Mouse (Mus musculus): ENCODE measurements around the gene Bcl2l14.
A peak's percentile ranks its signal among the peaks of the same experiment; 100 is the strongest.

Gene Bcl2l14

DNA sequence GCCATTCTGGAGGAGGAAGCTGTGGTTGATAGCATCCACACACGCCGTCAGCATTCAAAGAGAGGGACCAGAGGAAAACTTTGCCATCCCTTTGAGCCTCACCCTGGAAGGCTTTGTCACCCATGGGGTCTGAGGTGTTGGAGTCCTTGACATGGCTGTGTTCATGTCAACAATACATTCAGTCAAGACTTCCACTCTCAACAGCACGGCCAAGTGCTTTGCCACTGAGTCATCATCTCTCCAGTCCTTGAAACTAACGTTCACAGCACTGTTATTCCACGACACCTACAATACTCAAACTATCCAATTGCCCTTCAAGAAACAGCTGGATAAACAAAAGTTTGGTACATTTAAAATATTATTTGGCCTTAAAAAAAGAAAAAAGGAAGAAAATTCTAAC, 46.1 kb downstream of the Bcl2l14 start:
- DNase-seq (ENCODE audit: extremely low spot score, low spot score) = no peak

DNA sequence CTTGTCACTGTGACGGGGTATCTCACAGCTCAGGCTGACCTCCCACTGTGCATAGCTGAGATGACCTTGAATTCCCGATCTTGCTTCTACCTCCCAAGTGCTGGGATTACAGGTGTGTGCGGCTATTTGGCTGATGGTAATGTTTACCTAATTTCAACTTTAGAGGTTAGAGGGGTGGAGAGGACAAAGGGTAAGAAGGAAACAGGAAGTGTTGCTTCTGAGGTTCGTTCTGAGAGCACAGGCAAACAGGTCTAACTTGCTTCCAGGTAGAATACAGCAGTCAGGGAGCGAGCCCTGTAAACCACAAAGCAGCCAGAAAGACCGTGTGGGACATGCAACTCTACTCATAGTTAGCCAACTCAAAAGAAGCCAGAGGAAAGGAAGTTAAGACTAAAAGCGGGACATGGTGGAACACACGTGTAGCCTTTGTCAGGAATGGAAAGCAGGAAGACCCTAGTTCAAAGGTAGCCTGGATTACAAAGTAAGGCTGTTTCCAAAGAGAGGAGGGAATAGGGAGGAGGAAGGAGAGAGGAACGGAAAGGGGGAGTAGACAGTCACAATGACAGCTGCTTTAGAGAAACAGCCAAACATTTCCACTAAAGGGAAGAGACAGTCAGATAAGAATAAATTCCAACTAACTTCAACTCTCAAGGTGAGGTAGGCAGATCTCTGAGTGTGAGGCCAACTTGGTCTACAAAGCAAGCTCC, 47.2 kb downstream of the Bcl2l14 start:
- DNase-seq (ENCODE audit: extremely low spot score, low spot score) = no peak

DNA sequence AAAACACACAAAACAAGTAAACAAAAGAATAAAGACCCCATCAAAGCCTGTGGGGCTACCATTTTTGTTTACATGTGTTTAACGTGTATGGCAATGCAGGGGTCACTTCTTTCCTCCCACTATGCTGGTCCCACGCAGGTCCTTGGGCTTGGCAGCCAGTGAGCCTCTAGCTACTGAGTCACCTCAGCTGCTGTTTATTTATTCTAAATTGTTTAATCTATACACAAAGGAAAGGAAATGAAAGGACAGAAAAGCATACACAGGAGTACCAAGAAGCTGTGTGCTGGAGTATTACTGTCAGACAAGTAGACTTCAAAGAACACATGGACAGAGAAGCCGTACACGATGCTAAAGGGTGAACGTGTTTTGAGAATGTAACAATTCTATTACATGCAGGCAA, 47.8 kb downstream of the Bcl2l14 start:
- no peak for DNase-seq (ENCODE audit: extremely low spot score, low spot score)

DNA sequence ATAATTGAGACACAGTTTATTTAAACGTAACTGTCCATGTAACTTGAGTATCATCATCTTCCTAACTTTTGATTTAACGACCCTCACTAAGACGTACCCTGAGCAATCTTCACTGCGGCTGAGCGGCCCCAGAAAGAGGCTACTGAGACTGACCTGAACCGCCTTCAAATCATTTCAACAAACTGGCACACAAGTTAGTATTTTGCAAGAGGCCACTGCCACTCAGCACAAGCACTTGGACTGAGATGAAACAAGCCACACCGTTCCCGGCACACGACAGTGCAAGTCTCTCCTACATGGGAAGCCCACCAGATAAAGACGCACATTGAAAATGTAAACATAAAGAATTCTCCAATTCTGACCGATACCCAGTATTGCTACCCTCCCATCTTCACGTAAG, 52.3 kb downstream of the Bcl2l14 start:
- no peak for DNase-seq (ENCODE audit: extremely low spot score, low spot score)

DNA sequence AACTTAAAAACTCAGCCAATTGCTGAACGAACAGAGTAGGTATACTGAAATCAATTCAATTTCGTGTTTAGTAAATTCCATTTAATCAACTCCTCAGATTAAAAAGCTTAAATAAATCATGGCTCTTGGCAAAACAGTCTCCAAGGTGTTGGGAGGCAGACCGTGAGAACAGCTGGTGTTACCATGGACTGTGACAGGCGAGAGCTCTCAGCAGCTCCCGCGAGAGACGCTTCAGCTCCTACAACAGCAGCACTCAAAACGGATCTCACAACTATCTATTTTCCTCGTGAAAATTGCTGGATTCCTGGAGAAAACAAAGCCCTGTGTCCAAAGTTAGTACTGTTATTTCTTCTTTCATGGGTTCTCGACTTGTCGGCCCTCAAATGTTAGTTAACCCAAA, 53.8 kb downstream of the Bcl2l14 start:
- DNase-seq (ENCODE audit: extremely low spot score, low spot score) = no peak

DNA sequence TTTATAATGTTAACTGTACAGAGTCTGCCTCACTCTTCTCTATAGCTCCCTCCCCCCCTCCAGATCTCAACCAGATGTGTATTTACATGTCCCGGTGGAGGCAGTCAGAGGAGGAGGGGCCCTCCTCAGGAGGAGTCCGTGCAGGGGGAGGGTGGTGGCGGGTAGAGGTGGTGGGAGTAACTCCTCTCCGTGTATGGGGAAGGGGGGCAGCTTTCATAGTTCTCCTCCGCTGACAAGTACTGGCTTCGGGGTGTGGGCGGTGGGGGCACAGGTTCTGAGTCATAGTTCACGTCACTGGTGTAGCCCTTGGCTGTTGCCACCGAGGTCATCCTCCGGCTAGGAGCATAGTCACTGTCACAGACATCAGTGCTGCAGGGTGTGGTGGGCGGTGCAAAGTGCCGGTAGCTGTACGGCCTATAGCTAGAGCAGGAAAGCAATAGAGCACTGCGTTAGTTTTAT, 54.6 kb downstream of the Bcl2l14 start:
- peak; percentile 37 for DNase-seq (ENCODE audit: extremely low spot score, low spot score)

DNA sequence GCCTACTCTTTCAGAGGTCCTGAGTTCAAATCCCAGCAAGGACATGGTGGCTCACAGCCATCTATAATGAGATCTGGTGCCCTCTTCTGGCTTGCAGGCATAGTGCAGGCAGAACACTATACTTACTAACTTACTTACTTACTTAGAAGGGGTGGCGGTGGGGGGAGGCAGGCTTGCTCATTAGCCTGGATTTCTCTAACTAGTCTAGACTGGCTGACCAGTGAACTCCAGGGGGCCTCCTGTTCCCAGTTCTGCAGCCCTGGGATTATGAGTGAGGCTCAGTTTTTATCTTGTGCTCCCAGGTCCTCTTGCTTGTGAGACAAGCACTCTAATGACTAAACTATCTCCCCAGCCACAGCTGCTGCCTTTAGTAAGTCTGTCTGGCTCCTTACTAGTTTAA, 58.0 kb downstream of the Bcl2l14 start:
- no peak for DNase-seq (ENCODE audit: extremely low spot score, low spot score)

DNA sequence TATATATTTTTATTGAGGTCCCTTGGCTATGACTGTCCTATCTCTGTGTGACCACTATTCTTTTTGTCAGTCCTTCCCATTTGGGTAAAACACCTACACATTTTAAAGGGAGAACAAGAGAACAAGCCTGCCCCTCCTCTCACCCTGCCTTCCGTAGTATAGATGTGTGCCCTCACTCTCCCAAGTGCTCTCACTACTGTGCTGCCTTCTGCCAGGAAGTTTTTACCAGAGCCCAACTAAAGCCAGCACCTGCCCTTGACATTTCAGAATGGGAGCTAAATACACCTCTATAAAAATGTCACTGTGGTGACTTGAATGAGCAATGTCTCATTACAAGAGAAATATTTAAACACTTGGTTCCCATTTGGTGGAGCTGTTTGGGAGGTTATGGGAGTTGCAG, 62.3 kb downstream of the Bcl2l14 start:
- no peak for DNase-seq (ENCODE audit: extremely low spot score, low spot score)

DNA sequence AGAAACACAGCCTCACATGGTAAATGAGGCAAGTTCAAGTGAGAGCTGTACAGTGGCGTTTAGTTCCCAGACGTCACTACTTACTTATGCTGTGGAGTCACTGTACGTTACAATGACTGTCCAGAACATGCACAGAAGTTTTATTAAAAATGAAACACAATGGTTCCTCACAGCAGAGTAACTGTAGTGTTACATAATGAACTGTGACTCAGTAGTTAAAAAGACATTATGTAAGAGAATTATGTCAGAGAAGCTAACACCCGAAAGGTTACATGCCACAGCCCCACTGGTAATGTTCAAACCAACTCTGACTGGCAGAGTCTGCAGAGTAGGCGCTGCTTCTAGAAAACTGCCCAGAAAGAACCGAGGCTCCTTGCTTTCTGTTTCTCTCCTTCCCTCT, 65.1 kb downstream of the Bcl2l14 start:
- no peak for DNase-seq (ENCODE audit: extremely low spot score, low spot score)

DNA sequence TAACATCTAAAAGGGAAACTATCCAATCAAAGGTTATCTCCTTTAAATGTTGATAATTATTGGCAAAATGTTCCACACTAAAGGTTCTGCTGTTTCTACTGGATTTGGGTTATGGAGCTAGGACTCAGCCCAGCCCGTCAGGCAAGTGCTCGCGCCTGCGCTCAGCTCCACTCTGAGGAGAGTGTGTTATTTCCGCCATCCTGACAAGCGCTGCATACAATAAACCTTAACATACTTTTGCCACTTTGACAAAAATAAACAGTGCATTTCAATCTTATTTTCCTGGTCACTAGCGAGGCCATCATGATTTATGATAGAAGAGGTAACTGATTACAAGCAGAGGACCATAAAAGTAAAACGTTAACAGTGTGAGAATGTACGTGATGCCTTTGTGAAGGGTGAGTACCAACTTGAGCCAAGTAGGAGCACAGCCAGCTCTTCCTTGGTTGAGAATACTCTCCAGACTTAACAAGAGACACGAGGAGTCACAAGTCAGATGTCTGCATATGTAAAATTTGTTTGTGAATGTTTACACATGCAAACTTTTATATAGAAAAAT, 70.6 kb downstream of the Bcl2l14 start:
- no peak for DNase-seq (ENCODE audit: extremely low spot score, low spot score)

DNA sequence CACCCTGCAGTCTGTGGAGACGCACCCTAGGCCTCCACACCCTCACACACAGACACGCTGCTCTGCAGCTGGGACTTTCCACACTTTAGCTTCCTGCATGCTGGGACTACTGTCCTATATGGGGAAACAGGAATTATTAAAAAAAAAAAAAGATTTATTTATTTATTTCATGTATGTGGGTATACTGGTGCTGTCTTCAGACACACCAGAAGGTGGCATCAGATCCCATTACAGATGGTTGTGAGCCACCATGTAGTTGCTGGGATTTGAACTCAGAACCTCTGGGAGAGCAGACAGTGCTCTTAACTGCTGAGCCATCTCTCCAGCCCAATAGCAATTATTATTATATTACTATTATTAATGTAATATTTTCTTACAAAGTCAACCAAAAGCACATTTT, 73.2 kb downstream of the Bcl2l14 start:
- no peak for DNase-seq (ENCODE audit: extremely low spot score, low spot score)

DNA sequence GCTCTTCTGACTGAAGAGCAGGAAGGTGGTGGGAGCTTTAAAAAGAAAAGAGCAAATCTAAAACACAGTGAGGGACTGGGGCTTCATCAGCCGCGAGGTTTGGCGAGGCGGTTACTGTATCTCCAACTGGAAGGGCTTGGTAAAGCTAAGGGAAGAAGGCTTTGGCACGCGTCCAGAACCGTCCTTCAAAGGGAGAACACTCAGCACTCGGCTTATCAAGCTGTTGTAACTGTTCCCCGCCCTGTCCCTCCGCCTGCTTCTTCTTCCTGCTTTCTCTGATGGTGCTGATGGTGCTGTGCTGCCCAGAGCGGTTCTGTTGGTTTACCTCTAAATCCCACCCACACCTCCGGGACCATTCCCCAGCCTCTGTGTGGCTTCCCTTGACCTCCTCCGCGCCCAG, 74.7 kb downstream of the Bcl2l14 start:
- no peak for DNase-seq (ENCODE audit: extremely low spot score, low spot score)

DNA sequence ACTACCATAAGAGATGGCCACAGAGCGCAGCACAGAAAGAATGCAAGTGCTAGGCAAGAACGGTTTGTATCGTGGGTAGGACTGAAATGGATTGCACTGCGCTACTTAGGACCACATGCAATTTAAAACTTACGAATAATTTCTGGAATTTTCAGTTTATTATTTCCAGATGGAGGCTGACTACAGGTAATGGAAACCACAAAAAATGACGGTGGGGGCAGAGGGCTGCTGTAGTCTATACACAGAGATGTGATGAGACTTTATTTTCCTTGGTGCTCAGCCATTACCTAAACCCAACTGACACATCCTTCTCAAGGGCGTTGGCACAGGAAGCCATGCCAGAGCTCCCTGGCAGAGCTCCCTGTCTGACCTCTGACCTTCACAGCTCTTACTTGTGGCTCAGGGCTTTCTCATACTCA, 77.0 kb downstream of the Bcl2l14 start:
- no peak for DNase-seq (ENCODE audit: extremely low spot score, low spot score)

DNA sequence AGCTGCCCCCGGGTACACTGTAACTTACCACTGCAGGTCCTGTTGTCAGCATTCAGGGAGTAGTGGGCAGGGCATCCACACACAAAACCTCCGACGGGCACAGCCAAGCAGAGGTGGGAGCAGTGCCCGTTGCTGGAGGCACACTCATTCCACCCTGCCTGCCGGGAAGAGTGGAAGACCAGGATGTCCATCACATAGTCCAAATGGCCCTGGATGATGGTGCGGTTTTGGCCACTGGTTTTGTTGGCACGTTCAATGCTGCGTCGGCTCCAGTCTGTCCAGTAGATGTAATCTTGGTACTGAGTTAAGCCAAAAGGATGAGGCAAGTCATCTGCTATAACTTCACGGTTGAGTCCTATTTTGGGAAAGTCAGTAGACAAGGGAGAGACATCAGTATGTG, 83.4 kb downstream of the Bcl2l14 start:
- no peak for DNase-seq (ENCODE audit: extremely low spot score, low spot score)

DNA sequence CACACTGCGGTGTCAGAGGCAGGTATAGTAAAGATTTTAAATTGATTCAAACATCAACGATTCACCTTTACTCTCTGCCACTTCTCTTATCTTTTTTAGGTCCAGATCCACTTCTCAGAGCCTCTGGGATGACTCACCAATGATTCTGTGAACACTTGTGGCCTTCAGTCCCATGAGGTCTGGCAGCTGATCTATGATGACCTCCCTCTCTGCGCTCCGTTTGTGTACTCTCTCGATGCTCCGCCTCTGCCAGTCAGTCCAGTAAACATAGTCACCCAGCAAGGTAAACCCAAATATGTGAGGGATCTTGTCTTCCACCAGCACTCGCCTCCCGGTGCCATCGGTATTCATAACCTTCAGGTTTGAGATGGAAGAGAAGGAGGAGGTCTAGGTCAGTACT, 90.2 kb downstream of the Bcl2l14 start:
- DNase-seq (ENCODE audit: extremely low spot score, low spot score) = no peak

All from neural tube, embryonic 10.5 days (tissue).